Mouse (Mus musculus) liver, embryonic 16.5 days (tissue): Measurements from ENCODE around the gene Slc8b1. TPM values are rescaled to one million over a fixed set of nuclear protein-coding genes. Genes with fewer than 3 reads are reported as not detected.

Experiments
- ATAC-seq: fragments of 200-750 bp; cut with Nextera tagmentation; 2 replicates; pipeline ENCODE4 v1.8.0; 2017; ENCODE audit warnings: low read depth, mild to moderate bottlenecking, moderate number of reproducible peaks, moderate library complexity
- H3K27ac ChIP-seq: fragments of 300-500 bp; sonication (generic); 2 replicates; pipeline ENCODE4 v1.5.1; 2014; ENCODE audit warnings: mild to moderate bottlenecking, low read length
- H3K27me3 ChIP-seq: fragments of 300-500 bp; sonication (generic); 2 replicates; pipeline ENCODE4 v1.6.1; 2014; ENCODE audit warnings: low read depth, low read length, mixed read lengths; ENCODE audit not compliant: control insufficient read depth, insufficient read depth
- H3K36me3 ChIP-seq: fragments of 300-500 bp; sonication (generic); 2 replicates; pipeline ENCODE4 v1.6.1; 2014; ENCODE audit warnings: mild to moderate bottlenecking; ENCODE audit not compliant: control insufficient read depth, insufficient read depth
- H3K4me1 ChIP-seq: fragments of 300-500 bp; sonication (generic); 2 replicates; pipeline ENCODE4 v1.6.1; 2014; ENCODE audit warnings: low read depth, low read length, mixed read lengths; ENCODE audit not compliant: control insufficient read depth
- H3K4me2 ChIP-seq: fragments of 300-500 bp; sonication (generic); 2 replicates; pipeline ENCODE4 v1.6.1; 2014; ENCODE audit warnings: low read depth, low read length, mixed read lengths
- H3K4me3 ChIP-seq: fragments of 300-500 bp; sonication (generic); 2 replicates; pipeline ENCODE4 v1.5.1; 2014; ENCODE audit warnings: low read depth, mild to moderate bottlenecking, low read length
- H3K9ac ChIP-seq: fragments of 300-500 bp; sonication (generic); 2 replicates; pipeline ENCODE4 v1.6.1; 2014; ENCODE audit warnings: low read depth, low read length
- H3K9me3 ChIP-seq: fragments of 300-500 bp; sonication (generic); replicated peaks from 2 replicates; pipeline ENCODE4 v1.6.1; 2016; ENCODE audit warnings: low read length; ENCODE audit not compliant: control insufficient read depth
- WGBS: fragments of 180-500 bp; shearing (Covaris S2); extraction: QIAGEN DNeasy Blood & Tissue Kit; methylation state at CpG from one replicate; pipeline ENCODE4 v1.1.7; 2014; ENCODE audit not compliant: insufficient replicate concordance; 5-methylcytosine and 5-hydroxymethylcytosine counted together
- polyA plus RNA-seq: library from polyadenylated mRNA; unstranded; fragments of >200 nt; fragmentation: Nextera tagmentation; extraction: Ambion mirVana; gene quantifications from 2 replicates; pipeline ENCODE4 v1.2.1, GENCODE M21; 2015

The Slc8b1 gene
- polyA plus RNA-seq, 1 experiment from 2014 or later = 9.2 TPM

- Histone ChIP-seq H3K27me3 (no peaks in the 10 kb centered on the region; the same call in 1 of the 2 replicates), H3K9ac (no peak overlapping the region; the same call in 1 of the 2 replicates), H3K4me2 (peak overlapping the region; percentile 36), H3K4me1 (peaks cover 39% of the 10 kb centered on the region), H3K27ac (no peak overlapping the region), H3K4me3 (peak overlapping the region; percentile 22), H3K9me3 (no peaks in the 10 kb centered on the region), H3K36me3 (no peaks in the 10 kb centered on the region)
- no peak for ATAC-seq
- WGBS = 67% methylated on average over 15 of the region's 15 CpGs
Measured at GRCm38 (mm10) chr5:120512911-120513555, 2.1 kb downstream of the Slc8b1 start.

GRCm38 (mm10) chr5:120514031-120514677 lies 3.2 kb downstream of the Slc8b1 start:
- 64% methylated on average over 9 of the region's 9 CpGs for WGBS
- Histone ChIP-seq H3K9ac (no peak overlapping the region), H3K4me1 (peaks cover 39% of the 10 kb centered on the region), H3K27me3 (no peaks in the 10 kb centered on the region; the same call in 1 of the 2 replicates), H3K9me3 (no peaks in the 10 kb centered on the region), H3K4me3 (no peak overlapping the region), H3K4me2 (no peak overlapping the region), H3K27ac (no peak overlapping the region), H3K36me3 (no peaks in the 10 kb centered on the region)
- 0 out of 2 replicates have a peak, but pooled peaks have one; percentile 12 for ATAC-seq

- Histone ChIP-seq H3K27me3 (no peaks in the 10 kb centered on the region; the same call in 1 of the 2 replicates), H3K9me3 (no peaks in the 10 kb centered on the region), H3K4me2 (no peak overlapping the region), H3K27ac (no peak overlapping the region), H3K9ac (no peak overlapping the region), H3K4me1 (peaks cover 39% of the 10 kb centered on the region), H3K36me3 (no peaks in the 10 kb centered on the region; the same call in 1 of the 2 replicates), H3K4me3 (no peak overlapping the region)
- ATAC-seq = no peak
- WGBS = 57% methylated on average over 4 of the region's 4 CpGs
Measured at GRCm38 (mm10) chr5:120514754-120515153, 3.8 kb downstream of the Slc8b1 start.

- WGBS = 65% methylated on average over 7 of the region's 7 CpGs
- ATAC-seq = no peak
Measured at GRCm38 (mm10) chr5:120515451-120515850, 4.5 kb downstream of the Slc8b1 start.

GRCm38 (mm10) chr5:120516221-120516984 lies 5.4 kb downstream of the Slc8b1 start:
- no peak overlapping the region for H3K4me3 ChIP-seq
- no peaks in the 10 kb centered on the region; the same call in 1 of the 2 replicates for H3K36me3 ChIP-seq
- 52% methylated on average over 15 of the region's 15 CpGs for WGBS
- no peaks in the 10 kb centered on the region; the same call in 1 of the 2 replicates for H3K27me3 ChIP-seq
- peak; percentile 5; the same call in 1 of the 2 replicates for ATAC-seq
- no peak overlapping the region for H3K9ac ChIP-seq
- H3K4me1 ChIP-seq = peaks cover 32% of the 10 kb centered on the region
- H3K27ac ChIP-seq = peak overlapping the region; percentile 44
- H3K9me3 ChIP-seq = no peaks in the 10 kb centered on the region
- H3K4me2 ChIP-seq = no peak overlapping the region

More at GRCm38 (mm10) chr5:120515451-120515850, 4.5 kb downstream of the Slc8b1 start:
- no peak overlapping the region for H3K27ac ChIP-seq
- H3K4me3 ChIP-seq = no peak overlapping the region
- no peak overlapping the region for H3K9ac ChIP-seq
- H3K4me2 ChIP-seq = no peak overlapping the region
- H3K27me3 ChIP-seq = no peaks in the 10 kb centered on the region; the same call in 1 of the 2 replicates
- peaks cover 39% of the 10 kb centered on the region for H3K4me1 ChIP-seq
- no peaks in the 10 kb centered on the region; the same call in 1 of the 2 replicates for H3K36me3 ChIP-seq
- no peaks in the 10 kb centered on the region for H3K9me3 ChIP-seq

- Histone ChIP-seq H3K4me1 (peaks cover 24% of the 10 kb centered on the region), H3K36me3 (peaks cover 6% of the 10 kb centered on the region), H3K9me3 (no peaks in the 10 kb centered on the region), H3K4me2 (no peak overlapping the region), H3K27ac (no peak overlapping the region), H3K27me3 (no peaks in the 10 kb centered on the region; the same call in 1 of the 2 replicates), H3K9ac (no peak overlapping the region), H3K4me3 (no peak overlapping the region)
- no peak for ATAC-seq
- WGBS = 52% methylated on average over 9 of the region's 9 CpGs
Measured at GRCm38 (mm10) chr5:120517552-120517951, 6.6 kb downstream of the Slc8b1 start.

GRCm38 (mm10) chr5:120522649-120523048 lies 11.7 kb downstream of the Slc8b1 start:
- Histone ChIP-seq H3K4me2 (no peak overlapping the region), H3K27ac (no peak overlapping the region), H3K9ac (no peak overlapping the region), H3K4me3 (no peak overlapping the region), H3K9me3 (no peaks in the 10 kb centered on the region), H3K36me3 (peaks cover 11% of the 10 kb centered on the region), H3K27me3 (no peaks in the 10 kb centered on the region), H3K4me1 (peaks cover 8% of the 10 kb centered on the region)
- ATAC-seq = no peak
- WGBS = 65% methylated on average over 3 of the region's 3 CpGs

- Histone ChIP-seq H3K9ac (no peak overlapping the region), H3K27me3 (no peaks in the 10 kb centered on the region), H3K9me3 (no peaks in the 10 kb centered on the region), H3K4me3 (no peak overlapping the region), H3K4me1 (peaks cover 8% of the 10 kb centered on the region), H3K27ac (no peak overlapping the region), H3K4me2 (no peak overlapping the region), H3K36me3 (peaks cover 11% of the 10 kb centered on the region)
- ATAC-seq = peak; percentile 64; the same call in 1 of the 2 replicates
- 84% methylated on average over 2 of the region's 2 CpGs for WGBS
Measured at GRCm38 (mm10) chr5:120524736-120525135, 13.8 kb downstream of the Slc8b1 start.
